Comparison of ENCODE assay signal across 10 mouse cellular contexts in the genomic region with DNA sequence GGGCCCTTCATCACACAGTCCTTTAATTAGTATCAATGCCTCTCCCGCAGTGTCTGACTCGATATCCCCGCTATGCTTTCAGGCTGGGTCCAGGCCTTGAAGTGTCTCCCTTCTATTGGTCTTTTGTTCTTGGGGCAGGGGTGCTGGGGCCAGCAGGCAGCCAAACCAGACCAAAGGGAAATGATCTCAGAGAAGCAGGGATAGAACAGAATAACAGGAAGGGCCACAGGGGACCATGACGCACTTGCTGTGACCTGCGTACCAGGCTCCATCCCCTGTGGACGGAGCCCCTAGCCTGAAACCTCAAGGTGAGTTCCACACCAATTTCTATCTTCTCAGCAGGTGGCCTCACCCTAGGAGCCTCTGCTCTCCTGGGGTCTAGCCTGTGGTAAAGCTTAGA. TPM values are rescaled to one million over a fixed set of nuclear protein-coding genes. Genes with fewer than 3 reads are reported as not detected.
DNase-seq lines count a peak whose midpoint lies in the region; ATAC-seq and TF ChIP-seq lines count a peak whose summit lies in the region.
"Had no signal": no experiment of that assay in that cellular context is flagged by ENCODE, and none has a peak within 500 bp of the region (broad histone marks: within the 10 kb centered on the region; RNA-seq: fewer than 3 reads in every experiment).

No protein-coding gene starts in this region.

- no peak for TF ChIP-seq POLR2A in liver, adult 2 months (IDR thresholded peaks at IDR 0.05; ENCODE audit: extremely low read depth, insufficient read depth, low read length)

- H3K79me2 ChIP-seq in liver, adult 2 months (ENCODE audit: control insufficient read depth, insufficient read depth, low read length): no peaks in the 10 kb centered on the region

- peaks cover 17% of the 10 kb centered on the region for H3K4me1 ChIP-seq in liver, adult 2 months (ENCODE audit: control insufficient read depth, insufficient read depth, low read length)
- H3K4me1 ChIP-seq in liver, embryonic 12.5 days: peaks cover 32% of the 10 kb centered on the region
- H3K4me1 ChIP-seq in heart, embryonic 14.5 days (ENCODE audit: control insufficient read depth in 2 of 2, insufficient read depth in 2 of 2, low read length in 2 of 2): peaks cover 31 to 51% of the 10 kb centered on the region in 2 experiments

- ATAC-seq in liver, embryonic 12.5 days: no peak
- no peak for ATAC-seq in heart, embryonic 14.5 days (ENCODE audit: insufficient number of reproducible peaks, insufficient read depth, low FRiP score, low read depth)

- H3K36me3 ChIP-seq in liver, adult 2 months (ENCODE audit: control insufficient read depth, insufficient read depth, low read length): no peaks in the 10 kb centered on the region; the same call in 1 of the 2 replicates
- peaks cover 82% of the 10 kb centered on the region for H3K36me3 ChIP-seq in liver, embryonic 12.5 days
- H3K36me3 ChIP-seq in heart, embryonic 14.5 days (ENCODE audit: control insufficient read depth, insufficient read depth, low read length): peaks cover 82% of the 10 kb centered on the region

- DNase-seq in heart, adult 11 months: peak; percentile 95
- no peak for DNase-seq in heart, postnatal 36 days
- no peak for DNase-seq in liver, adult 2 months (ENCODE audit: extremely low read depth, low read depth, low spot score)
- DNase-seq in lung, postnatal 4 days: peak; percentile 39 to 60
- no peak for DNase-seq in frontal cortex, postnatal 25 days (ENCODE audit: low spot score in 2 of 2)
- no peak for DNase-seq in cerebellum, adult 9-11 months
- DNase-seq: right cerebral cortex, adult 18-20 months; thymus, postnatal 4 days had no signal

- 78% methylated on average over 6 of the region's 6 CpGs for WGBS in liver, adult 2 months
- WGBS in liver, embryonic 12.5 days (ENCODE audit: insufficient replicate concordance): 93% methylated on average over 6 of the region's 6 CpGs
- WGBS in heart, embryonic 14.5 days: 62% methylated on average over 6 of the region's 6 CpGs

- H3K4me2 ChIP-seq in liver, embryonic 12.5 days: no peak overlapping the region
- peak overlapping the region; percentile 4 for H3K4me2 ChIP-seq in heart, embryonic 14.5 days (ENCODE audit: low read length)

- peak overlapping the region; percentile 83 for H3K27ac ChIP-seq in liver, adult 2 months (replicated peaks; ENCODE audit: insufficient read depth, low read depth, low read length)
- no peak overlapping the region for H3K27ac ChIP-seq in liver, embryonic 12.5 days
- peak overlapping the region; percentile 94 to 97 for H3K27ac ChIP-seq in heart, embryonic 14.5 days (replicated peaks in 1 of 2; ENCODE audit: control insufficient read depth in 1 of 2, insufficient read depth in 1 of 2, low read depth in 2 of 2, low read length in 2 of 2)

- TF ChIP-seq CTCF in liver, adult 2 months (IDR thresholded peaks at IDR 0.05; ENCODE audit: low read depth, low read length): no peak

- no peaks in the 10 kb centered on the region for H3K9me3 ChIP-seq in liver, embryonic 12.5 days (replicated peaks)
- no peaks in the 10 kb centered on the region for H3K9me3 ChIP-seq in heart, embryonic 14.5 days (ENCODE audit: control insufficient read depth, low read length)

- no peaks in the 10 kb centered on the region for H3K27me3 ChIP-seq in liver, adult 2 months (ENCODE audit: control insufficient read depth, insufficient read depth, low read length)
- no peaks in the 10 kb centered on the region for H3K27me3 ChIP-seq in liver, embryonic 12.5 days (replicated peaks)
- H3K27me3 ChIP-seq in heart, embryonic 14.5 days (ENCODE audit: control insufficient read depth, insufficient read depth, low read length): no peaks in the 10 kb centered on the region

- intact Hi-C loops in heart, postnatal 36 days (cut with DNase I): no loop called here

- H3K9ac ChIP-seq in liver, adult 2 months (ENCODE audit: low read depth, low read length): no peak overlapping the region
- no peak overlapping the region for H3K9ac ChIP-seq in liver, embryonic 12.5 days
- H3K9ac ChIP-seq in heart, embryonic 14.5 days (ENCODE audit: low read length): peak overlapping the region; percentile 56

- H3K4me3 ChIP-seq in liver, adult 2 months (ENCODE audit: insufficient read depth, low read depth, low read length): no peak overlapping the region
- no peak overlapping the region for H3K4me3 ChIP-seq in liver, embryonic 12.5 days
- no peak overlapping the region for H3K4me3 ChIP-seq in heart, embryonic 14.5 days (ENCODE audit: control insufficient read depth in 1 of 2, insufficient read depth in 1 of 2, low read depth in 1 of 2, low read length in 2 of 2)

RNA-seq across cellular contexts. Expression of gene Sema3b, which starts 9.1 kb away (rescaled TPM):
- total RNA-seq in heart, postnatal 36 days (2021): 10 to 100 TPM; 18.5 to 22.0 TPM
- 0.13 and 0.37 TPM in 2 replicates for total RNA-seq in liver, adult 2 months (2014; rRNA removed)
- 0.68 and 0.83 TPM in 2 replicates for polyA plus RNA-seq in liver, adult 2 months (2012; rRNA removed)
- polyA plus RNA-seq in liver, embryonic 12.5 days (2016; fragmentation: Nextera tagmentation; extraction: Ambion mirVana): 0.35 and 0.52 TPM in 2 replicates
- polyA plus RNA-seq in heart, embryonic 14.5 days (2014; fragmentation: Nextera tagmentation; extraction: Ambion mirVana): 6.5 and 7.2 TPM in 2 replicates

RNA-seq across cellular contexts. Expression of gene Gnai2, which starts 17.1 kb away (rescaled TPM):
- 100 to 1,000 TPM; 248 to 259 TPM for total RNA-seq in heart, postnatal 36 days (2021)
- 31.6 and 44.8 TPM in 2 replicates for total RNA-seq in liver, adult 2 months (2014; rRNA removed)
- polyA plus RNA-seq in liver, adult 2 months (2012; rRNA removed): 117 and 122 TPM in 2 replicates
- 206 and 210 TPM in 2 replicates for polyA plus RNA-seq in liver, embryonic 12.5 days (2016; fragmentation: Nextera tagmentation; extraction: Ambion mirVana)
- polyA plus RNA-seq in heart, embryonic 14.5 days (2014; fragmentation: Nextera tagmentation; extraction: Ambion mirVana): 379 and 410 TPM in 2 replicates

RNA-seq across cellular contexts. Expression of gene Ifrd2, which starts 30.7 kb away (rescaled TPM):
- total RNA-seq in heart, postnatal 36 days (2021): 10 to 100 TPM; 48.4 to 51.2 TPM
- total RNA-seq in liver, adult 2 months (2014; rRNA removed): 21.5 and 32.2 TPM in 2 replicates
- polyA plus RNA-seq in liver, adult 2 months (2012; rRNA removed): 54.6 and 56.2 TPM in 2 replicates
- polyA plus RNA-seq in liver, embryonic 12.5 days (2016; fragmentation: Nextera tagmentation; extraction: Ambion mirVana): 171 TPM in 2 replicates
- polyA plus RNA-seq in heart, embryonic 14.5 days (2014; fragmentation: Nextera tagmentation; extraction: Ambion mirVana): 44.6 and 45.7 TPM in 2 replicates

RNA-seq across cellular contexts. Expression of gene Hyal3, which starts 37.5 kb away (rescaled TPM):
- under 1 TPM; 0.36 to 0.46 TPM for total RNA-seq in heart, postnatal 36 days (2021)
- 0.13 and 0.18 TPM in 2 replicates for total RNA-seq in liver, adult 2 months (2014; rRNA removed)
- 0.29 and 0.54 TPM in 2 replicates for polyA plus RNA-seq in liver, adult 2 months (2012; rRNA removed)
- 0.99 and 1.2 TPM in 2 replicates for polyA plus RNA-seq in liver, embryonic 12.5 days (2016; fragmentation: Nextera tagmentation; extraction: Ambion mirVana)
- polyA plus RNA-seq in heart, embryonic 14.5 days (2014; fragmentation: Nextera tagmentation; extraction: Ambion mirVana): 0.46 and 0.53 TPM in 2 replicates

RNA-seq across cellular contexts. Expression of gene Naa80, which starts 39.4 kb away (rescaled TPM):
- 10 to 100 TPM; 16.6 to 19.1 TPM for total RNA-seq in heart, postnatal 36 days (2021)
- 12.3 and 12.8 TPM in 2 replicates for total RNA-seq in liver, adult 2 months (2014; rRNA removed)
- polyA plus RNA-seq in liver, adult 2 months (2012; rRNA removed): 88.5 and 130 TPM in 2 replicates
- polyA plus RNA-seq in liver, embryonic 12.5 days (2016; fragmentation: Nextera tagmentation; extraction: Ambion mirVana): 12.5 and 12.9 TPM in 2 replicates
- polyA plus RNA-seq in heart, embryonic 14.5 days (2014; fragmentation: Nextera tagmentation; extraction: Ambion mirVana): 10.0 and 14.9 TPM in 2 replicates

Comparison
In these comparisons a context has a peak if more than half of its experiments do, and no peak if none do; other contexts are left out.
1. DNase-seq: peak in heart, adult 11 months (single experiment) and lung, postnatal 4 days (2 of 2); none in heart, postnatal 36 days (0 of 2), liver, adult 2 months (single experiment), frontal cortex, postnatal 25 days (0 of 2) and cerebellum, adult 9-11 months (single experiment).